Mouse (Mus musculus) embryonic facial prominence, embryonic 11.5 days (tissue): ENCODE results near the gene Siglec1. TPM values are rescaled to one million over a fixed set of nuclear protein-coding genes. Genes with fewer than 3 reads are reported as not detected.
A peak's percentile ranks its signal among the peaks of the same experiment; 100 is the strongest.
"Not testable (repeated sequence)": the region's sequence is repeated elsewhere in the genome, so short reads cannot be mapped to it uniquely, and the experiment has no call there.

ENCODE experiments used
- ATAC-seq: fragments of 200-750 bp; cut with Nextera tagmentation; replicated peaks from 2 replicates; pipeline ENCODE4 v1.8.0; 2017; ENCODE audit warnings: low read depth; ENCODE audit not compliant: insufficient number of reproducible peaks, low FRiP score, low TSS enrichment
- DNase-seq: peaks from one replicate; pipeline ENCODE4 v3.0.0-alpha.2; 2015; ENCODE audit warnings: low spot score
- H3K27ac ChIP-seq: fragments of 300-500 bp; sonication (generic); replicated peaks from 2 replicates; pipeline ENCODE4 v1.5.1; 2014; ENCODE audit warnings: mild to moderate bottlenecking, low read depth, low read length, control low read depth
- H3K27me3 ChIP-seq: fragments of 300-500 bp; sonication (generic); 2 replicates; pipeline ENCODE4 v1.6.1; 2014; ENCODE audit warnings: mild to moderate bottlenecking, low read length, moderate library complexity, mixed read lengths; ENCODE audit not compliant: control insufficient read depth, insufficient read depth
- H3K36me3 ChIP-seq: fragments of 300-500 bp; sonication (generic); replicated peaks from 2 replicates; pipeline ENCODE4 v1.6.1; 2014; ENCODE audit warnings: low read depth, mild to moderate bottlenecking, low read length, moderate library complexity, mixed read lengths; ENCODE audit not compliant: control insufficient read depth, insufficient read depth
- H3K4me1 ChIP-seq: fragments of 300-500 bp; sonication (generic); 2 replicates; pipeline ENCODE4 v1.6.1; 2014; ENCODE audit warnings: low read length, mixed read lengths; ENCODE audit not compliant: control insufficient read depth, insufficient read depth
- H3K4me2 ChIP-seq: fragments of 300-500 bp; sonication (generic); 2 replicates; pipeline ENCODE4 v1.6.1; 2014; ENCODE audit warnings: low read depth, mild to moderate bottlenecking, control low read depth, low read length, moderate library complexity
- H3K4me3 ChIP-seq: fragments of 300-500 bp; sonication (generic); 2 replicates; pipeline ENCODE4 v1.5.1; 2014; ENCODE audit warnings: low read depth, low read length, control low read depth
- H3K9ac ChIP-seq: fragments of 300-500 bp; sonication (generic); replicated peaks from 2 replicates; pipeline ENCODE4 v1.6.1; 2014; ENCODE audit warnings: mild to moderate bottlenecking, control low read depth, low read length
- H3K9me3 ChIP-seq: fragments of 300-500 bp; sonication (generic); replicated peaks from 2 replicates; pipeline ENCODE4 v1.6.1; 2016; ENCODE audit warnings: mild to moderate bottlenecking, low read length, inconsistent platforms, mixed read lengths; ENCODE audit not compliant: control insufficient read depth
- WGBS: fragments of 180-500 bp; shearing (Covaris S2); extraction: QIAGEN DNeasy Blood & Tissue Kit; methylation state at CpG from one replicate; pipeline ENCODE4 v1.1.7; 2014; 5-methylcytosine and 5-hydroxymethylcytosine counted together
- polyA plus RNA-seq: library from polyadenylated mRNA; unstranded; fragments of >200 nt; fragmentation: Nextera tagmentation; extraction: Ambion mirVana; gene quantifications from 2 replicates; pipeline ENCODE4 v1.2.1, GENCODE M21; 2014

Gene Siglec1
- polyA plus RNA-seq, 1 experiment from 2014 or later = 0.07 TPM

GRCm38 (mm10) chr2:131118968-131119574 lies 32.5 kb upstream of the Siglec1 start:
- no peaks in the 10 kb centered on the region for H3K9me3 ChIP-seq
- 87% methylated on average over 2 of the region's 2 CpGs for WGBS

GRCm38 (mm10) chr2:131105989-131106388 lies 19.4 kb upstream of the Siglec1 start:
- DNase-seq (no peak), ATAC-seq (no peak)
- Histone ChIP-seq H3K4me3 (no peak overlapping the region), H3K4me1 (no peaks in the 10 kb centered on the region), H3K27ac (no peak overlapping the region), H3K36me3 (no peaks in the 10 kb centered on the region), H3K4me2 (no peak overlapping the region), H3K27me3 (no peaks in the 10 kb centered on the region), H3K9me3 (no peaks in the 10 kb centered on the region), H3K9ac (no peak overlapping the region)
- 90% methylated on average over 5 of the region's 5 CpGs for WGBS

More at GRCm38 (mm10) chr2:131118968-131119574, 32.5 kb upstream of the Siglec1 start:
- H3K27ac ChIP-seq = no peak overlapping the region
- no peaks in the 10 kb centered on the region for H3K27me3 ChIP-seq
- H3K4me3 ChIP-seq = no peak overlapping the region
- DNase-seq (no peak), ATAC-seq (no peak)
- no peaks in the 10 kb centered on the region for H3K36me3 ChIP-seq
- H3K4me1 ChIP-seq = no peaks in the 10 kb centered on the region
- H3K9ac ChIP-seq = no peak overlapping the region
- H3K4me2 ChIP-seq = no peak overlapping the region

GRCm38 (mm10) chr2:131105061-131105460 lies 18.5 kb upstream of the Siglec1 start:
- DNase-seq, H3K36me3 ChIP-seq, H3K4me3 ChIP-seq, H3K4me2 ChIP-seq, H3K27ac ChIP-seq, H3K9ac ChIP-seq, H3K4me1 ChIP-seq, H3K27me3 ChIP-seq, H3K9me3 ChIP-seq, ATAC-seq: not testable (repeated sequence)
- 57% methylated on average over 4 of the region's 4 CpGs for WGBS

- DNase-seq = no peak
- 86% methylated on average over 4 of the region's 4 CpGs for WGBS
- no peak overlapping the region for H3K4me2 ChIP-seq
- H3K4me3 ChIP-seq = no peak overlapping the region
- H3K27me3 ChIP-seq = no peaks in the 10 kb centered on the region
- no peak overlapping the region for H3K27ac ChIP-seq
- no peaks in the 10 kb centered on the region for H3K4me1 ChIP-seq
- no peak overlapping the region for H3K9ac ChIP-seq
- no peaks in the 10 kb centered on the region for H3K9me3 ChIP-seq
- no peak for ATAC-seq
- H3K36me3 ChIP-seq = no peaks in the 10 kb centered on the region
Observed at GRCm38 (mm10) chr2:131104021-131104420, 17.5 kb upstream of the Siglec1 start.

GRCm38 (mm10) chr2:131101530-131101929 lies 15.0 kb upstream of the Siglec1 start:
- no peak for DNase-seq
- no peaks in the 10 kb centered on the region for H3K36me3 ChIP-seq
- ATAC-seq = no peak
- H3K4me3 ChIP-seq = no peak overlapping the region
- no peak overlapping the region for H3K9ac ChIP-seq
- H3K9me3 ChIP-seq = no peaks in the 10 kb centered on the region
- H3K27ac ChIP-seq = no peak overlapping the region
- no peak overlapping the region for H3K4me2 ChIP-seq
- H3K27me3 ChIP-seq = no peaks in the 10 kb centered on the region
- H3K4me1 ChIP-seq = no peaks in the 10 kb centered on the region
- WGBS = 54% methylated on average over 3 of the region's 3 CpGs

GRCm38 (mm10) chr2:131097087-131097486 lies 10.5 kb upstream of the Siglec1 start:
- Histone ChIP-seq H3K27me3 (no peaks in the 10 kb centered on the region), H3K9me3 (no peaks in the 10 kb centered on the region), H3K4me1 (no peaks in the 10 kb centered on the region), H3K4me3 (no peak overlapping the region), H3K9ac (no peak overlapping the region), H3K27ac (no peak overlapping the region), H3K4me2 (no peak overlapping the region), H3K36me3 (no peaks in the 10 kb centered on the region)
- DNase-seq = no peak
- no peak for ATAC-seq
- 72% methylated on average over 4 of the region's 4 CpGs for WGBS

- peak; percentile 77 for ATAC-seq
- H3K27me3 ChIP-seq = no peaks in the 10 kb centered on the region
- peak overlapping the region; percentile 71 for H3K27ac ChIP-seq
- H3K4me3 ChIP-seq = no peak overlapping the region
- DNase-seq = peak; percentile 81
- 0 out of 2 replicates have a peak overlapping the region, but pooled peaks have one; percentile 6 for H3K4me2 ChIP-seq
- H3K4me1 ChIP-seq = no peaks in the 10 kb centered on the region
- no peaks in the 10 kb centered on the region for H3K9me3 ChIP-seq
- H3K9ac ChIP-seq = peak overlapping the region; percentile 39; the same call in 1 of the 2 replicates
- H3K36me3 ChIP-seq = no peaks in the 10 kb centered on the region
- 4% methylated on average over 9 of the region's 9 CpGs for WGBS
Observed at GRCm38 (mm10) chr2:131096101-131096795, 9.7 kb upstream of the Siglec1 start.

GRCm38 (mm10) chr2:131094823-131095222 lies 8.3 kb upstream of the Siglec1 start:
- DNase-seq (peak; percentile 80), ATAC-seq (no peak)
- no peaks in the 10 kb centered on the region for H3K27me3 ChIP-seq
- 0% methylated on average over 1 of the region's 1 CpGs for WGBS
- no peaks in the 10 kb centered on the region for H3K36me3 ChIP-seq
- H3K4me2 ChIP-seq = no peak overlapping the region
- no peaks in the 10 kb centered on the region for H3K4me1 ChIP-seq
- no peak overlapping the region for H3K4me3 ChIP-seq
- no peaks in the 10 kb centered on the region for H3K9me3 ChIP-seq
- no peak overlapping the region for H3K9ac ChIP-seq
- H3K27ac ChIP-seq = no peak overlapping the region
